Mouse (Mus musculus): ENCODE results near the gene Serpine3. TPM values are rescaled to one million over a fixed set of nuclear protein-coding genes. Genes with fewer than 3 reads are reported as not detected.

The Serpine3 gene
- polyA plus RNA-seq, 1 experiment from 2014 or later: 0.16 TPM

DNA sequence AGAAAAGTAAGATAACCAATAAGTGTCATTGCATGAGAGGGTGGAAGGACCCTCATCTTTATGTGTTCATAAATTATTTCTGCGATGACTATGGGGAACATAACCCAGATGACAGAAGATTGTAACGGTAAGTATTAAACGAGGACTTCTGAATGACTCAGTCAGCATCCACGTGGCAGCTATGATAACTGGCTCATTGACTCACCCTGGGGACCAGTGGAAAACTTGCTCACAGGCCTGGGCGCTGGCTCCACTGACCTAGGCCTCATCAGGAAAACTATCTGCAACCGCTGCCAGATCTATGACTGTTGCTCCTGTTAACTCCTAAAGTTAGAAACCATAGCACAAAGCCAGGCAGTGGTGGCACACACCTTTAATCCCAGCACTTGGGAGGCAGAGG, 15.1 kb upstream of the Serpine3 start:
- no peak for ATAC-seq (replicated peaks; ENCODE audit: insufficient number of reproducible peaks, low FRiP score, low TSS enrichment)
- no peak overlapping the region for H3K4me3 ChIP-seq (ENCODE audit: low read depth, low read length)
- no peak overlapping the region for H3K27ac ChIP-seq (ENCODE audit: low read depth, low read length)
- H3K4me1 ChIP-seq (ENCODE audit: control insufficient read depth, insufficient read depth, low read length): no peaks in the 10 kb centered on the region
- H3K4me2 ChIP-seq: no peak overlapping the region
- H3K27me3 ChIP-seq (ENCODE audit: control insufficient read depth, insufficient read depth, low read length): no peaks in the 10 kb centered on the region
- H3K36me3 ChIP-seq (ENCODE audit: control insufficient read depth, insufficient read depth, low read length): no peaks in the 10 kb centered on the region
- 78% methylated on average over 6 of the region's 6 CpGs for WGBS (ENCODE audit: insufficient replicate concordance)
- H3K9ac ChIP-seq (ENCODE audit: low read depth, low read length): no peak overlapping the region
- H3K9me3 ChIP-seq (replicated peaks; ENCODE audit: control insufficient read depth, low read length): no peaks in the 10 kb centered on the region

DNA sequence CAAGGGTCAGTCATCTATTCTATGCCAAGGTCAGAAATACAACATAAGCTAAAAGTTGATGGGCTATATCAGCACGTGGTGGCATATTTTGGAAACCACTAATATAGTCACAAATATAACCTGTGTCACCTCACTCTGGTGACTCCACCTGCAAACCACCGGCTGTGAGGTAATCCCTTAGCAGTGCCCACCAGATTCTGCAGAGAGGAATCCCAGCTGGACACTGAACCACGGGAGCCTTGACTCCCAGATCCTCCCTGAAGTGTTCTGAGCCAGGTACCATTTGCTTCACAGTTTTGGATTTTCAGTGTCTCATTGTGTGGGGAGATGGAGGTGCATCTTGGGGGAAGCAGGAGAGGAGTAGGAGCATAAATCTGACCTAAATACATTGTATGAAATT, 13.1 kb upstream of the Serpine3 start:
- no peak for ATAC-seq (replicated peaks; ENCODE audit: insufficient number of reproducible peaks, low FRiP score, low TSS enrichment)
- no peak overlapping the region for H3K9ac ChIP-seq (ENCODE audit: low read depth, low read length)
- H3K4me3 ChIP-seq (ENCODE audit: low read depth, low read length): no peak overlapping the region
- H3K9me3 ChIP-seq (replicated peaks; ENCODE audit: control insufficient read depth, low read length): no peaks in the 10 kb centered on the region
- H3K36me3 ChIP-seq (ENCODE audit: control insufficient read depth, insufficient read depth, low read length): no peaks in the 10 kb centered on the region
- no peaks in the 10 kb centered on the region for H3K27me3 ChIP-seq (ENCODE audit: control insufficient read depth, insufficient read depth, low read length)
- no peak overlapping the region for H3K4me2 ChIP-seq
- no peaks in the 10 kb centered on the region for H3K4me1 ChIP-seq (ENCODE audit: control insufficient read depth, insufficient read depth, low read length)
- 61% methylated on average over 3 of the region's 3 CpGs for WGBS (ENCODE audit: insufficient replicate concordance)
- H3K27ac ChIP-seq (ENCODE audit: low read depth, low read length): no peak overlapping the region

DNA sequence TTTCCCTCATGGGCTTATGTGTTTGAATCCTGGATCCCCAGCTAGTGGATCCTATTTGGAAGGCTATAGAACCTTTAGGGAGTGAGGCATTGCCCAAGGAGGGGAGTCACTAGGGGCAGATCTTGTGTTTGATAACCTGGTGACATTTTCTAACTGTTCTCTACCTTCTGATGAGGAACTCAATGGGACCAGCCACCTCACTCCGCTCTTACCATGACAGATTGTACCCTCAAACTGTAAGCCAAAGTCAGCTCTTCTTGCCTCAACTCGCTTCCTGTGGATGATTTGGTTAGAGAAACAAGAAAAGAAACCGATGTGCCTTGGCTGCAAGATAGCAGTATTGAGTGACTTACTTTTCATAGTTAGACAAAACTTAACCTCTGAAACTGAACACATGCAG, 11.7 kb upstream of the Serpine3 start:
- Histone ChIP-seq H3K27me3 (ENCODE audit: control insufficient read depth, insufficient read depth, low read length) (no peaks in the 10 kb centered on the region), H3K9ac (ENCODE audit: low read depth, low read length) (no peak overlapping the region), H3K4me2 (no peak overlapping the region), H3K4me3 (ENCODE audit: low read depth, low read length) (no peak overlapping the region), H3K36me3 (ENCODE audit: control insufficient read depth, insufficient read depth, low read length) (no peaks in the 10 kb centered on the region), H3K9me3 (replicated peaks; ENCODE audit: control insufficient read depth, low read length) (no peaks in the 10 kb centered on the region), H3K27ac (ENCODE audit: low read depth, low read length) (no peak overlapping the region), H3K4me1 (ENCODE audit: control insufficient read depth, insufficient read depth, low read length) (no peaks in the 10 kb centered on the region)
- ATAC-seq (replicated peaks; ENCODE audit: insufficient number of reproducible peaks, low FRiP score, low TSS enrichment): no peak
- 84% methylated on average over 3 of the region's 3 CpGs for WGBS (ENCODE audit: insufficient replicate concordance)

DNA sequence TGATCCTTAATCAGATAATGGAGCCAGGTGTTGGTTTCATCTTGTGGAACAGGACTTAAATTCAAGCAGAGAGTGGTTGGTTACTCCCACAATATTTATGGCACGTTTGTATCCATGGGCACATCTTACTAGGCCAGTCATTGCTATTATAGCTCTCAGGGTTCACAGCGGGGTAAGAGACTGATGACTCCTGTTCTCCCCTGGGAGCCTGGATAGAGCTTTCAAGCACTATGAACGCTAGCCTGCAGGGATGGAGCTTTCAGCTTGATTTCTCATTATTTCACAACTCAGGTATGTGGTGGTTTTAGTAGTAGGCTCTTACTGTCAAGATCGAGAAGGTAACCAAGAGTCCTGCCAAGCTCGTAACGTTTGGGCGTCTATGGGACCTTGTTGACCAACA, 7.5 kb upstream of the Serpine3 start:
- H3K9me3 ChIP-seq (replicated peaks; ENCODE audit: control insufficient read depth, low read length): no peaks in the 10 kb centered on the region
- H3K4me3 ChIP-seq (ENCODE audit: low read depth, low read length): no peak overlapping the region
- WGBS (ENCODE audit: insufficient replicate concordance): 77% methylated on average over 7 of the region's 7 CpGs
- no peak overlapping the region for H3K4me2 ChIP-seq
- H3K9ac ChIP-seq (ENCODE audit: low read depth, low read length): no peak overlapping the region
- H3K27me3 ChIP-seq (ENCODE audit: control insufficient read depth, insufficient read depth, low read length): no peaks in the 10 kb centered on the region
- no peak overlapping the region for H3K27ac ChIP-seq (ENCODE audit: low read depth, low read length)
- no peaks in the 10 kb centered on the region for H3K36me3 ChIP-seq (ENCODE audit: control insufficient read depth, insufficient read depth, low read length)
- no peaks in the 10 kb centered on the region for H3K4me1 ChIP-seq (ENCODE audit: control insufficient read depth, insufficient read depth, low read length)
- ATAC-seq (replicated peaks; ENCODE audit: insufficient number of reproducible peaks, low FRiP score, low TSS enrichment): no peak

DNA sequence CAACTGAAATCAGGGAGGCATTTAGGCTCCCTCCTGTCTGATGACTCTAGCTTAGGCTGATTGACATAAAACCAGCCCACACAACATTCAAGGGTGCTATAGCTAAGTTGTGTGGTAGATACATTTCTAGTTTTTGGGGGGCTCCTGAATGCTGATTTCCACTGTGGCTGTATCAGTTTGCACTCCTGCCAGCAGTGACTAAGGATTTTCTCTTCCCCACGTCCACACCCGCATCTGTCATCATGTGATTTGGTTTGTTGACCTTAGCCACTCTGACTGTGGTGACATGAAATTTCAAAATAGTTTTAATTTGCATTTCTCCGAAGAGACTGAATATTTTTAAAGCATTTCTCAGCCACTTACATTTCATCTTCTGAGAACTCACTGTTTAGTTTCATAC, 6.0 kb upstream of the Serpine3 start:
- Histone ChIP-seq H3K36me3 (ENCODE audit: control insufficient read depth, insufficient read depth, low read length) (no peaks in the 10 kb centered on the region), H3K27me3 (ENCODE audit: control insufficient read depth, insufficient read depth, low read length) (no peaks in the 10 kb centered on the region), H3K4me2 (no peak overlapping the region), H3K27ac (ENCODE audit: low read depth, low read length) (no peak overlapping the region), H3K4me3 (ENCODE audit: low read depth, low read length) (no peak overlapping the region), H3K4me1 (ENCODE audit: control insufficient read depth, insufficient read depth, low read length) (no peaks in the 10 kb centered on the region), H3K9me3 (replicated peaks; ENCODE audit: control insufficient read depth, low read length) (no peaks in the 10 kb centered on the region), H3K9ac (ENCODE audit: low read depth, low read length) (no peak overlapping the region)
- 70% methylated on average over 3 of the region's 3 CpGs for WGBS (ENCODE audit: insufficient replicate concordance)
- ATAC-seq (replicated peaks; ENCODE audit: insufficient number of reproducible peaks, low FRiP score, low TSS enrichment): no peak

DNA sequence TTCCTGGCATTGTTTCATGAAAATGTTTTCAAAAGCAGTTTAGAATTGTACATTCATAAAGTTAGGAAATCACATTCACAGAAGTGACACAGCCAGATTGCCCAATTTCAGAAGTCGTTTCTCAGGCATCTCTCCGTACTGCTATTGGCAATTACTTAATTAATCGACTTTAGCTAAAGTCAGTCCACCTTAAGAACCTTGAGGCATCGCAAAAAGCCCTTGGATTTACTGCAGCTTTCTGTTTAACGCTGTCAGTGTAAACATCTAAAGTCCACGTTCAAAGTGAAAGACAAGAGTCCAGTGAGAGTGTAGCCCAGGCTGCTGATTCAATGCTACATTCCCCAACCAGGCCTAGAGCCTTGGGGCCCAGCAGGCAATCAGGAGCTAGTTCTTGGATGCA, 1.1 kb upstream of the Serpine3 start:
- H3K27me3 ChIP-seq (ENCODE audit: control insufficient read depth, insufficient read depth, low read length): no peaks in the 10 kb centered on the region
- no peak overlapping the region for H3K4me3 ChIP-seq (ENCODE audit: low read depth, low read length)
- H3K4me1 ChIP-seq (ENCODE audit: control insufficient read depth, insufficient read depth, low read length): no peaks in the 10 kb centered on the region
- no peak for ATAC-seq (replicated peaks; ENCODE audit: insufficient number of reproducible peaks, low FRiP score, low TSS enrichment)
- no peaks in the 10 kb centered on the region for H3K36me3 ChIP-seq (ENCODE audit: control insufficient read depth, insufficient read depth, low read length)
- H3K4me2 ChIP-seq: no peak overlapping the region
- no peaks in the 10 kb centered on the region for H3K9me3 ChIP-seq (replicated peaks; ENCODE audit: control insufficient read depth, low read length)
- 79% methylated on average over 6 of the region's 6 CpGs for WGBS (ENCODE audit: insufficient replicate concordance)
- H3K9ac ChIP-seq (ENCODE audit: low read depth, low read length): no peak overlapping the region
- no peak overlapping the region for H3K27ac ChIP-seq (ENCODE audit: low read depth, low read length)

DNA sequence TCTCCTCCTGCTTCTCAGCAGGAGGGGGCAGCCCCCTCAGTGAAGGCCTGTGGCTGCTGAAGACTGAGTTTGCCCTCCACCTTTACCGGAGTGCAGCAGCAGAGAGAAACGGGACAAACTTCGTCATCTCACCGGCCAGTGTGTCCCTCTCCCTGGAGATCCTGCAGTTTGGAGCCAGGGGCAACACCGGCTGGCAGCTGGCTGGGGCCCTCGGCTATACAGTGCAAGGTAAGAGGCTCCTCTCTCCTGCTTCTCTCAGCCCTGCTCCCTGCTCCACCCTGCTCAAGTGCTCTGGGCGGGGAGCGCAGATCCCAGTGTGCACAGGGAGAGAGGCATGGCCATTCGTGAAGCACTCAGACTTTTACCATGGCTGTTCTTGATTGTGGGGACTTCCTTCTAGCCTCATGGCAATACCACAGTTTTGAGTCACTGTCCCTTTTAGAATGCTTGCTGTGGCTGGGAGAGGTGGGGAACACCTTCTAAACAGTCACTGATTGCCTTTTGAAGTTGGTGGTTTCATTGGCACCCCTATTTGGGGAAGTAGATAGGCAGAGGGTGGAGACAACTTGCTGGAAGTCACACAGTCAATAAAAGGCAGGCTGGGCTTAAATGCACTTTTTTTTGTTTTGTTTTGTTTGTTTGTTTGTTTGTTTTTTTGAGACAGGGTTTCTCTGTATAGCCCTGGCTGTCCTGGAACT, 1.7 kb downstream of the Serpine3 start:
- H3K9me3 ChIP-seq (replicated peaks; ENCODE audit: control insufficient read depth, low read length): no peaks in the 10 kb centered on the region
- H3K4me1 ChIP-seq (ENCODE audit: control insufficient read depth, insufficient read depth, low read length): no peaks in the 10 kb centered on the region
- H3K27me3 ChIP-seq (ENCODE audit: control insufficient read depth, insufficient read depth, low read length): no peaks in the 10 kb centered on the region
- no peak for ATAC-seq (replicated peaks; ENCODE audit: insufficient number of reproducible peaks, low FRiP score, low TSS enrichment)
- H3K4me2 ChIP-seq: no peak overlapping the region
- no peak overlapping the region for H3K27ac ChIP-seq (ENCODE audit: low read depth, low read length)
- H3K4me3 ChIP-seq (ENCODE audit: low read depth, low read length): no peak overlapping the region
- H3K36me3 ChIP-seq (ENCODE audit: control insufficient read depth, insufficient read depth, low read length): no peaks in the 10 kb centered on the region
- no peak overlapping the region for H3K9ac ChIP-seq (ENCODE audit: low read depth, low read length)
- 43% methylated on average over 9 of the region's 9 CpGs for WGBS (ENCODE audit: insufficient replicate concordance)

DNA sequence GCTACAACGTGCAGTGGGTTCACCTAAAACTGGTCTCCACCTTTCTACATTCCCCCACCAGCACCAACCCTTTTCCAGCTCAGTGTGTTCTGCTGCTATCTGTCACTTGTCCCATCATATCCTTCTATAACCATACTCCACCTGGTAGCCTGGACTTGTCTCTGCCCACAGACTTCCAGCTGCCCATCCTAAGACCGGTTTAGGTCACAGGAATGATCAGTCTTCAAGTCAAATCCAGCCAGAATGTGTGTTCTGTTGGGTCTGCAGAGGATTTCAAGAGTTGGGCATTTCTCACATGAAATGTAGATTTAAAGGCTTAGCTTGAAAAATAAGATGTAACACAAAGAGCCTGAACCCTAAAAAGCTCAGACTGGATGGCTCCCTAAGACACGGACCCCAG, 10.2 kb downstream of the Serpine3 start:
- 85% methylated on average over 3 of the region's 3 CpGs for WGBS (ENCODE audit: insufficient replicate concordance)
- no peaks in the 10 kb centered on the region for H3K36me3 ChIP-seq (ENCODE audit: control insufficient read depth, insufficient read depth, low read length)
- no peak overlapping the region for H3K4me2 ChIP-seq
- H3K4me1 ChIP-seq (ENCODE audit: control insufficient read depth, insufficient read depth, low read length): no peaks in the 10 kb centered on the region
- ATAC-seq (replicated peaks; ENCODE audit: insufficient number of reproducible peaks, low FRiP score, low TSS enrichment): no peak
- no peak overlapping the region for H3K9ac ChIP-seq (ENCODE audit: low read depth, low read length)
- no peak overlapping the region for H3K4me3 ChIP-seq (ENCODE audit: low read depth, low read length)
- H3K9me3 ChIP-seq (replicated peaks; ENCODE audit: control insufficient read depth, low read length): no peaks in the 10 kb centered on the region
- no peaks in the 10 kb centered on the region for H3K27me3 ChIP-seq (ENCODE audit: control insufficient read depth, insufficient read depth, low read length)
- H3K27ac ChIP-seq (ENCODE audit: low read depth, low read length): no peak overlapping the region

DNA sequence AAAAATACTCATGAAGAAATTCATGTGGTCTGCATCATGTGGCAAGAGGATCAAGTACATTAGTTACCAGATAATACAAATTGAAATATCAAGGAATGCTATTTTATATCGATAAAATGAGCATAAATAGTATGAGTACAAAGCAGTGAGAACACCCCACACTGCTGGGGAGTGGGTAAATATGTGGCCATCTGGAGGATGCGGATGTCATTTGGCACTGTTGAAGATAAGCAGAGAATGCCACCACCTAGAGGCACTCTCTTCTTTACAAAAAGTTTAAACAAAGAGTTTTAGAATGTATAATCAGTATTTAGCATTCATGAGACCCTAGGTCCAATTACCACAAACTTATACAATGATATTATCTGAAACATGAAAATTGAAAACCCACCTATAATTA, 54.7 kb downstream of the Serpine3 start:
- Histone ChIP-seq H3K36me3 (ENCODE audit: control insufficient read depth, insufficient read depth, low read length) (peaks cover 10% of the 10 kb centered on the region; the same call in 1 of the 2 replicates), H3K9ac (ENCODE audit: low read depth, low read length) (no peak overlapping the region), H3K27ac (ENCODE audit: low read depth, low read length) (no peak overlapping the region), H3K27me3 (ENCODE audit: control insufficient read depth, insufficient read depth, low read length) (no peaks in the 10 kb centered on the region), H3K4me1 (ENCODE audit: control insufficient read depth, insufficient read depth, low read length) (peaks cover 5% of the 10 kb centered on the region), H3K4me3 (ENCODE audit: low read depth, low read length) (no peak overlapping the region), H3K4me2 (no peak overlapping the region), H3K9me3 (replicated peaks; ENCODE audit: control insufficient read depth, low read length) (no peaks in the 10 kb centered on the region)
- no peak for ATAC-seq (replicated peaks; ENCODE audit: insufficient number of reproducible peaks, low FRiP score, low TSS enrichment)
- 84% methylated on average over 2 of the region's 2 CpGs for WGBS (ENCODE audit: insufficient replicate concordance)

All from heart, embryonic 11.5 days (tissue).